Mouse (Mus musculus): ENCODE results near the gene Ggact.

DNA sequence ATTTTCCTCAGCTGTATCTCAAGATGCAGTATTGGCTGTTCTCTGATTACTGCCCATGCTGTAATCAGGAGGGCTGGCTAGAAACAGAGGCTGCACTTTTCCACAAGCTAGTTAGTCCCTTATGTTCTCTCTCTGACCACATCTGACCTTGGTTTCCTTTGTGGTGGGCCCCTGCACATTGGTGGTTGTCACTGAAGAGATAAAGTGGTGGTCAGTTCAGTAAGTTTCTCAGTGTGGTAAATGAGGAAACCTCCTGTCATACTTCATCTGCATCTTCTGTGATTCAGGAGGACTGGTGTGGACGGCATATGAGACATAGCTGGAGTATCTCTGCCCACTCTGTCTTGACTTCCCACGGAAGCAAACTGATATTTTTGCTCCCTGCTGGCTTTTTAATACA, 125.4 kb downstream of the Ggact start:
- TF ChIP-seq FLI1 (IDR thresholded peaks at IDR 0.05; ENCODE audit: low read length) = no peak
- TF ChIP-seq GATA1 (IDR thresholded peaks at IDR 0.05; ENCODE audit: borderline replicate concordance, low read length) = no peak
